Mouse (Mus musculus) retina, embryonic 14.5 days (tissue): ENCODE measurements around the gene Rap2b.

Experiments
- DNase-seq: peaks from one replicate; pipeline ENCODE4 v3.0.0-alpha.2; 2015; ENCODE audit warnings: low spot score

The Rap2b gene

GRCm38 (mm10) chr3:61386368-61386767 lies 24.9 kb downstream of the Rap2b start:
- DNase-seq = no peak

GRCm38 (mm10) chr3:61391564-61391963 lies 30.1 kb downstream of the Rap2b start:
- DNase-seq = no peak

- no peak for DNase-seq
Observed at GRCm38 (mm10) chr3:61392881-61393280, 31.4 kb downstream of the Rap2b start.

- no peak for DNase-seq
Observed at GRCm38 (mm10) chr3:61393520-61393919, 32.1 kb downstream of the Rap2b start.

- no peak for DNase-seq
Observed at GRCm38 (mm10) chr3:61395382-61395781, 33.9 kb downstream of the Rap2b start.

- DNase-seq = no peak
Observed at GRCm38 (mm10) chr3:61396728-61397127, 35.3 kb downstream of the Rap2b start.

GRCm38 (mm10) chr3:61400823-61401387 lies 39.5 kb downstream of the Rap2b start:
- no peak for DNase-seq

- DNase-seq = no peak
Observed at GRCm38 (mm10) chr3:61406921-61407320, 45.5 kb downstream of the Rap2b start.

- no peak for DNase-seq
Observed at GRCm38 (mm10) chr3:61409683-61410082, 48.2 kb downstream of the Rap2b start.

- DNase-seq = no peak
Observed at GRCm38 (mm10) chr3:61415883-61416282, 54.4 kb downstream of the Rap2b start.
